Mouse (Mus musculus): Measurements from ENCODE around the gene Banf2. TPM values are rescaled to one million over a fixed set of nuclear protein-coding genes. Genes with fewer than 3 reads are reported as not detected.

Banf2 gene
- total RNA-seq, 2 experiments from 2014 or later: not detected

DNA sequence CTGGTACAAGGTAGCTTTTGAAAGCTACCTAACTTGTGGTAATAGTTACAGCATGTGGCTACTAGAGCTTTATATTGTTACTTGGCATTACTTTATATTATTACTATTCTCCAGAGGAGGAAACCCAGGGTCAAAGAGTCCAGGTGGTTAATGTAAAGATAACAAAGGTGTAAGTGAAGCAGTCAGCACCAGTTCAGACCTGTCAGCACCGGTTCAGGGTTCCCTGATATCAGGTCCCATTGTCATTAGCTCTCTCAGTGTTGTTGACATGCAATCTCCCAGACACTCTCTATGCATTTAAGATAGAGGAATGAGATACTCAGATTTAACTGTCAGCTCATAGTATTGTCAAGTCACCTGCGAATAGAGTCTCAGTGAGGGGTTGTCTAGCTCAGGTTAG, 75.0 kb downstream of the Banf2 start:
- DNase-seq: no peak

DNA sequence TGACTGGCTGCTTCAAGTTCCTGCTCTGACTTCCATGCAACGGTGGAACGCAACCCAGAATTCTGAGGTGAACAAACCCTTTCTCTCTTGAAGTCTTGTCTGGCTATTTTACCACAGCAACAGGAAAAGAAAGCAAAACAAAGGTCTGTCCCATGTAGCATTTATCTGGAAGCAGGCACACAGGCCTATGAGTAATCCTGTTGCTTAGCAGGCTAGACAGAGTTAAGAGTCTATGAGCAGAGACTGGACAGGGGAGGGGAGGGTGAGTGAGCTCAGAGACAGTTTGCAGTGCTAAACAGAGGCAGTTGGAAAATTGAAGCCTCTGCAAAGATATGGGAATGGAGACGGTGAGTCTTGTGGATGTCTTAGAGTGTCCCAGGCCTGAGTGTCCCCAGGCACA, 75.5 kb downstream of the Banf2 start:
- no peak for DNase-seq

DNA sequence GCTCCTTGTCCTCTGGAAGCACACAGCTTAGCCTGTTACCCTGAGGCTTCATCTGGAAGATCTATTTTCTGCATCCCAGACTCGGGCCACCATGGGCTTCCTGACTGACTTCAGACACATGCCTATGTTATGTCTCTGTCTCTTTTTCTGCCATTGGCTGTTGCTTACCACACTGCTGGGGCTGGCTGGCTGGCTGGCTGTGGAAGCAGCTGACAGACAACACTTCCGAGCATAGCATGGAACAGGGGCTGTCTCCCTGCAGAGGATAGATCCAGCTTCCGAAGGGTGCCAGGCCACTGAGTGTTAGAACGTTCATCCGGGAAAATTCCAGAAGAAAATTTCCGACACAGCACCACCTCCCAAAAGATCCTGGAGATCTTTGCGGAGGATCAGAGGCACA, 79.1 kb downstream of the Banf2 start:
- DNase-seq: no peak

DNA sequence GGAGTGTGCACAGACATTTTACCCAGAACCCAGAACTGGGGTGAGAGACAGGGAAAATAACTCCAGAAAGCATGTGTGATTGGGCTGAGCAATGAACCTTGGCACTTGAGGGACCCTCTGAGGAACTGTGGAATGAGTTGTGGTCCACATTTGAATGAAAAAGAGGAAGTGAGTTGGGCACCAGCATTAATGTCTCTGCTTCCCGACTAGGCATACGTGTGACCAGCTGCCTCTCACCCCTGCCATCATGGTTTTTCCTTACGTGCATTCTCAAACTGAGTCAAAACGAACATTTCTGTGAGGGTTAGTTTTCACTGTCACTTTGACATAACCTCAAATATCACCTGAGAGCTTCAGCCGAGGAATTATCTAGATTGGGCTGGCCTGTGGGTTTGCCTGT, 79.8 kb downstream of the Banf2 start:
- DNase-seq: no peak

DNA sequence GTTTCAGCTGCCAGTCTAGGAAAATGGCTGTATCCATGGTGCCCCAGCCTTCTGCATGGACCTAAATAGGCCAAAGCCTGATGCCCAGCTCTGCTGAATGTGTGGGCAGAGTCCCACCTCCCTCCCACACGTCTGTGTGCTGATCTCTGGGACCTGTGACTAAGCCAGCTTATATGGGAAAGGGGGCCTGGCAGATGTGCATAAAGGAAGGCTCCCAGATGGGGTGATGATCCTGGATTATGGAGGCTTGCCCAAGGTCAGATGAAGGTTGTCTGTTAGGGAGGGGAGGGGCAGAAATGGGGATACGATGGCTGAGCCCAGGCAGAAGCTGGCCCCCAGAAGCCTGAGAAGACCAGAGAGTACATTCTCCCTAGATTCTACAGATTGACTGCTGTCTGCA, 85.2 kb downstream of the Banf2 start:
- DNase-seq: no peak

GRCm38 (mm10) chr2:144120186-144120823, 87.4 kb downstream of the Banf2 start:
- peak in 1 of 2 experiments; percentile 31 for DNase-seq

- DNase-seq: no peak
Measured at GRCm38 (mm10) chr2:144122068-144122467, 89.2 kb downstream of the Banf2 start.

Other genes with a start within 250 kb of the Banf2 start
- under 1 TPM; 0.55 to 0.71 TPM for gene Bfsp1, start 169.9 kb upstream of the Banf2 start, total RNA-seq (2021)
- 100 to 1,000 TPM; 199 to 209 TPM for gene Dstn, start 117.7 kb upstream of the Banf2 start, total RNA-seq (2021)
- 10 to 100 TPM; 59.0 to 60.4 TPM for gene Rrbp1, start 21.8 kb upstream of the Banf2 start, total RNA-seq (2021)
- 1 to 10 TPM; 6.1 to 7.1 TPM for gene Mgme1, start 237.6 kb downstream of the Banf2 start, total RNA-seq (2021)
- gene Snx5, start 237.8 kb downstream of the Banf2 start, total RNA-seq (2021): 10 to 100 TPM; 68.7 to 69.4 TPM

All from layer of hippocampus, postnatal 36 days (tissue).